Mouse (Mus musculus): ENCODE data around the gene Mib2.

- TF ChIP-seq CTCF (IDR thresholded peaks at IDR 0.05; ENCODE audit: low read depth) (no peak), EP300 (IDR thresholded peaks at IDR 0.05; ENCODE audit: low read depth) (no peak)
These were observed 50.7 kb downstream of the Mib2 start for GRCm38 (mm10) chr4:155618321-155618720.

Data from liver, embryonic 14.5 days (tissue).